Comparison of ENCODE assay signal across 26 mouse cellular contexts in genomic region chr1:150534587-150534986, GRCm38 (mm10).
DNase-seq lines count a peak whose midpoint lies in the region; ATAC-seq and TF ChIP-seq lines count a peak whose summit lies in the region.
"Had no signal": no experiment of that assay in that cellular context is flagged by ENCODE, and none has a peak within 500 bp of the region (broad histone marks: within the 10 kb centered on the region; RNA-seq: fewer than 3 reads in every experiment).

No protein-coding gene starts in this region.

- no peaks in the 10 kb centered on the region for H3K36me3 ChIP-seq in lung, postnatal 0 days (ENCODE audit: insufficient read depth, low read length)
- no peaks in the 10 kb centered on the region for H3K36me3 ChIP-seq in embryonic facial prominence, embryonic 10.5 days (replicated peaks)
- H3K36me3 ChIP-seq in embryonic facial prominence, embryonic 13.5 days = no peaks in the 10 kb centered on the region
- no peaks in the 10 kb centered on the region for H3K36me3 ChIP-seq in limb, embryonic 13.5 days
- no peaks in the 10 kb centered on the region for H3K36me3 ChIP-seq in forebrain, embryonic 13.5 days (ENCODE audit: poor library complexity, severe bottlenecking)
- H3K36me3 ChIP-seq: embryonic facial prominence, embryonic 12.5 days; forebrain, embryonic 12.5 days; heart, embryonic 10.5 days; heart, embryonic 13.5 days; hindbrain, embryonic 15.5 days had no signal

- TF ChIP-seq POLR2A in lung, adult 2 months (IDR thresholded peaks at IDR 0.05; ENCODE audit: borderline replicate concordance, extremely low read depth, low read depth, low read length) = no peak

- no peak overlapping the region for H3K27ac ChIP-seq in lung, postnatal 0 days (ENCODE audit: low read length)
- peak overlapping the region; percentile 30; the same call in 1 of the 2 replicates for H3K27ac ChIP-seq in embryonic facial prominence, embryonic 10.5 days (replicated peaks)
- H3K27ac ChIP-seq in embryonic facial prominence, embryonic 13.5 days = peak overlapping the region; percentile 92; the same call in 1 of the 2 replicates
- peak overlapping the region; percentile 93 for H3K27ac ChIP-seq in limb, embryonic 13.5 days
- no peak overlapping the region for H3K27ac ChIP-seq in forebrain, embryonic 13.5 days
- H3K27ac ChIP-seq: forebrain, embryonic 12.5 days; heart, adult 2 months; heart, embryonic 13.5 days; hindbrain, embryonic 15.5 days had no signal

- H3K27me3 ChIP-seq in lung, postnatal 0 days (replicated peaks; ENCODE audit: insufficient read depth, low read length) = no peaks in the 10 kb centered on the region
- H3K27me3 ChIP-seq in embryonic facial prominence, embryonic 10.5 days (replicated peaks; ENCODE audit: low read depth, poor library complexity, severe bottlenecking) = no peaks in the 10 kb centered on the region
- H3K27me3 ChIP-seq in embryonic facial prominence, embryonic 13.5 days = no peaks in the 10 kb centered on the region
- no peaks in the 10 kb centered on the region for H3K27me3 ChIP-seq in limb, embryonic 13.5 days
- no peaks in the 10 kb centered on the region for H3K27me3 ChIP-seq in forebrain, embryonic 13.5 days
- H3K27me3 ChIP-seq: embryonic facial prominence, embryonic 12.5 days; forebrain, embryonic 12.5 days; heart, embryonic 13.5 days had no signal

- TF ChIP-seq CTCF in lung, postnatal 0 days (IDR thresholded peaks at IDR 0.05) = no peak
- no peak for TF ChIP-seq CTCF in lung, adult 2 months (IDR thresholded peaks at IDR 0.05; ENCODE audit: insufficient read depth, low read length)

- DNase-seq in lung, postnatal 0 days (ENCODE audit: low spot score) = peak; percentile 18
- no peak for DNase-seq in lung, adult 2 months
- DNase-seq in embryonic facial prominence, embryonic 10.5 days (ENCODE audit: low spot score) = no peak
- no peak for DNase-seq in adrenal gland, adult 2 months
- no peak for DNase-seq in cerebellum, adult 9-11 months
- DNase-seq: adrenal gland, adult 8-10 months; adrenal gland, postnatal 25 days; cerebellum, adult 11-12 months; cerebellum, adult 8-10 months; cerebellum, postnatal 14 days; gastrocnemius, postnatal 10 days; gastrocnemius, postnatal 36 days; heart, adult 2 months; heart, postnatal 14 days; heart, postnatal 4 days had no signal

- 58% methylated on average over 8 of the region's 8 CpGs for WGBS in lung, postnatal 0 days
- WGBS in lung, adult 2 months = 68% methylated on average over 8 of the region's 8 CpGs
- 89% methylated on average over 8 of the region's 8 CpGs for WGBS in embryonic facial prominence, embryonic 10.5 days
- 82% methylated on average over 8 of the region's 8 CpGs for WGBS in embryonic facial prominence, embryonic 13.5 days
- WGBS in limb, embryonic 13.5 days = 55% methylated on average over 8 of the region's 8 CpGs
- 91% methylated on average over 8 of the region's 8 CpGs for WGBS in forebrain, embryonic 13.5 days

- no peaks in the 10 kb centered on the region for H3K9me3 ChIP-seq in lung, postnatal 0 days (ENCODE audit: low read length)
- H3K9me3 ChIP-seq in embryonic facial prominence, embryonic 10.5 days = peaks cover 3% of the 10 kb centered on the region; the same call in 1 of the 2 replicates
- peaks cover 8% of the 10 kb centered on the region; the same call in 1 of the 2 replicates for H3K9me3 ChIP-seq in embryonic facial prominence, embryonic 13.5 days
- no peaks in the 10 kb centered on the region for H3K9me3 ChIP-seq in limb, embryonic 13.5 days
- no peaks in the 10 kb centered on the region for H3K9me3 ChIP-seq in forebrain, embryonic 13.5 days (replicated peaks)
- H3K9me3 ChIP-seq: embryonic facial prominence, embryonic 12.5 days; forebrain, embryonic 12.5 days; heart, embryonic 10.5 days; heart, embryonic 13.5 days; hindbrain, embryonic 15.5 days had no signal

- no peak for TF ChIP-seq EP300 in lung, postnatal 0 days (IDR thresholded peaks at IDR 0.05)

- no peak overlapping the region for H3K4me3 ChIP-seq in lung, postnatal 0 days (ENCODE audit: low read depth, low read length)
- no peak overlapping the region for H3K4me3 ChIP-seq in lung, adult 2 months (replicated peaks; ENCODE audit: extremely low read depth, low read depth, low read length)
- H3K4me3 ChIP-seq in embryonic facial prominence, embryonic 10.5 days = no peak overlapping the region
- H3K4me3 ChIP-seq in embryonic facial prominence, embryonic 13.5 days = no peak overlapping the region
- no peak overlapping the region for H3K4me3 ChIP-seq in limb, embryonic 13.5 days
- no peak overlapping the region for H3K4me3 ChIP-seq in forebrain, embryonic 13.5 days
- H3K4me3 ChIP-seq: embryonic facial prominence, embryonic 12.5 days; erythroblast, embryonic 14.5 days; forebrain, embryonic 12.5 days; heart, adult 2 months; heart, embryonic 10.5 days; heart, embryonic 13.5 days; hindbrain, embryonic 15.5 days had no signal

- no peak overlapping the region for H3K9ac ChIP-seq in lung, postnatal 0 days (replicated peaks; ENCODE audit: low read depth)
- H3K9ac ChIP-seq in embryonic facial prominence, embryonic 13.5 days = no peak overlapping the region
- H3K9ac ChIP-seq in limb, embryonic 13.5 days = no peak overlapping the region
- H3K9ac ChIP-seq in forebrain, embryonic 13.5 days = no peak overlapping the region
- H3K9ac ChIP-seq: embryonic facial prominence, embryonic 12.5 days; forebrain, embryonic 12.5 days; heart, embryonic 13.5 days; hindbrain, embryonic 15.5 days had no signal

- ATAC-seq in lung, postnatal 0 days = peak; percentile 56
- ATAC-seq in embryonic facial prominence, embryonic 13.5 days (ENCODE audit: insufficient number of reproducible peaks, insufficient read depth, low FRiP score, low TSS enrichment, low read depth) = no peak
- peak; percentile 46; the same call in 1 of the 2 replicates for ATAC-seq in limb, embryonic 13.5 days (ENCODE audit: low FRiP score, low read depth)
- no peak for ATAC-seq in forebrain, embryonic 13.5 days
- ATAC-seq: CD4-positive, CD25-positive, alpha-beta regulatory T cell, adult 4 months; forebrain, embryonic 16.5 days had no signal

- H3K4me1 ChIP-seq in lung, postnatal 0 days (ENCODE audit: insufficient read depth, low read depth, low read length) = no peaks in the 10 kb centered on the region; the same call in 1 of the 2 replicates
- no peaks in the 10 kb centered on the region; the same call in 1 of the 2 replicates for H3K4me1 ChIP-seq in lung, adult 2 months (ENCODE audit: control insufficient read depth, insufficient read depth, low read length)
- H3K4me1 ChIP-seq in embryonic facial prominence, embryonic 10.5 days = peaks cover 49% of the 10 kb centered on the region
- H3K4me1 ChIP-seq in embryonic facial prominence, embryonic 13.5 days = peaks cover 35% of the 10 kb centered on the region
- peaks cover 38% of the 10 kb centered on the region for H3K4me1 ChIP-seq in limb, embryonic 13.5 days
- peaks cover 11% of the 10 kb centered on the region for H3K4me1 ChIP-seq in forebrain, embryonic 13.5 days

- H3K4me2 ChIP-seq in lung, postnatal 0 days (replicated peaks; ENCODE audit: low read depth, low read length) = no peak overlapping the region
- H3K4me2 ChIP-seq in embryonic facial prominence, embryonic 13.5 days = no peak overlapping the region
- H3K4me2 ChIP-seq in limb, embryonic 13.5 days (replicated peaks) = no peak overlapping the region
- no peak overlapping the region for H3K4me2 ChIP-seq in forebrain, embryonic 13.5 days
- H3K4me2 ChIP-seq: embryonic facial prominence, embryonic 12.5 days; forebrain, embryonic 12.5 days; heart, embryonic 13.5 days; hindbrain, embryonic 15.5 days had no signal

Comparison
In these comparisons a context has a peak if more than half of its experiments do, and no peak if none do; other contexts are left out.
1. ATAC-seq: peak in lung, postnatal 0 days (single experiment) and limb, embryonic 13.5 days (single experiment); none in embryonic facial prominence, embryonic 13.5 days (single experiment) and forebrain, embryonic 13.5 days (single experiment).
2. H3K27ac ChIP-seq: peak in embryonic facial prominence, embryonic 10.5 days (single experiment), embryonic facial prominence, embryonic 13.5 days (single experiment) and limb, embryonic 13.5 days (single experiment); none in lung, postnatal 0 days (single experiment) and forebrain, embryonic 13.5 days (single experiment).